Mouse (Mus musculus) MEL (cell line): ENCODE results near the gene Omp. TPM values are rescaled to one million over a fixed set of nuclear protein-coding genes. Genes with fewer than 3 reads are reported as not detected.

Experiments used
- DNase-seq: peaks from one replicate; pipeline ENCODE4 v3.0.0; 2011; ENCODE audit warnings: low read depth, low spot score
- H3K27ac ChIP-seq: 2 replicates; pipeline ENCODE4 v1.5.1; 2012; ENCODE audit warnings: low read depth, mild to moderate bottlenecking, control low read depth, low read length, moderate library complexity; ENCODE audit not compliant: control insufficient read depth
- H3K27me3 ChIP-seq, 2 experiments: fragments of 150-350 bp in 1 of 2; sonication (generic) in 1 of 2; 2 replicates each; pipeline ENCODE4 v1.6.1; 2012; ENCODE audit warnings: low read length in 2 of 2, mild to moderate bottlenecking in 2 of 2, improper control_type of control experiment in 1 of 2, moderate library complexity in 1 of 2; ENCODE audit not compliant: insufficient read depth in 2 of 2, control insufficient read depth in 1 of 2
- H3K36me3 ChIP-seq, 2 experiments: 2 replicates each; pipeline ENCODE4 v1.6.1; 2012 to 2014; ENCODE audit warnings: low read length in 2 of 2, improper control_type of control experiment in 1 of 2, inconsistent platforms in 1 of 2, mild to moderate bottlenecking in 1 of 2; ENCODE audit not compliant: insufficient read depth in 2 of 2, control insufficient read depth in 1 of 2
- H3K4me1 ChIP-seq, 2 experiments: fragments of 150-350 bp in 1 of 2; sonication (generic) in 1 of 2; 2 replicates each; pipeline ENCODE4 v1.6.1; 2012; ENCODE audit warnings: low read length in 2 of 2, improper control_type of control experiment in 1 of 2, mild to moderate bottlenecking in 1 of 2; ENCODE audit not compliant: insufficient read depth in 2 of 2, control insufficient read depth in 1 of 2
- H3K4me3 ChIP-seq, 2 experiments: fragments of 150-350 bp in 1 of 2; sonication (generic) in 1 of 2; 2 replicates each; pipeline ENCODE4 v1.5.1; 2012; ENCODE audit warnings: low read depth in 2 of 2, low read length in 2 of 2, mild to moderate bottlenecking in 2 of 2, moderate library complexity in 2 of 2, control low read depth in 1 of 2, improper control_type of control experiment in 1 of 2; ENCODE audit not compliant: control insufficient read depth in 1 of 2, insufficient read depth in 1 of 2
- H3K79me2 ChIP-seq: 2 replicates; pipeline ENCODE4 v1.6.1; 2012; ENCODE audit warnings: mild to moderate bottlenecking, low read length, moderate library complexity; ENCODE audit not compliant: control insufficient read depth, poor library complexity, insufficient read depth
- H3K9ac ChIP-seq: 2 replicates; pipeline ENCODE4 v1.6.1; 2012; ENCODE audit warnings: low read depth, mild to moderate bottlenecking, control low read depth, low read length, moderate library complexity; ENCODE audit not compliant: control insufficient read depth, poor library complexity, severe bottlenecking
- H3K9me3 ChIP-seq: fragments of 150-350 bp; sonication (generic); replicated peaks from 2 replicates; pipeline ENCODE4 v1.6.1; 2012; ENCODE audit warnings: mild to moderate bottlenecking, low read length, improper control_type of control experiment, moderate library complexity; ENCODE audit not compliant: insufficient read depth
- CHD1 ChIP-seq: IDR thresholded peaks from 2 replicates; pipeline ENCODE4 v1.6.1; 2012; ENCODE audit warnings: low read depth, mild to moderate bottlenecking, inconsistent platforms, low read length, improper control_type of control experiment
- CHD2 ChIP-seq: IDR thresholded peaks from 2 replicates; pipeline ENCODE4 v1.6.1; 2011; ENCODE audit warnings: low read length, improper control_type of control experiment
- CTCF ChIP-seq, 3 experiments: IDR thresholded peaks in 2 of 3; conservative IDR thresholded peaks in 1 of 3; 2 replicates each; pipeline ENCODE4 v1.5.1; 2011 to 2012; ENCODE audit warnings: low read length in 3 of 3, low read depth in 2 of 3, mild to moderate bottlenecking in 2 of 3, improper control_type of control experiment in 1 of 3, inconsistent platforms in 1 of 3, mixed read lengths in 1 of 3, moderate library complexity in 1 of 3; ENCODE audit not compliant: control insufficient read depth in 1 of 3, insufficient read depth in 1 of 3, poor library complexity in 1 of 3, severe bottlenecking in 1 of 3
- EP300 ChIP-seq, 2 experiments: IDR thresholded peaks; 2 replicates each; pipeline ENCODE4 v1.6.1; 2011; ENCODE audit warnings: improper control_type of control experiment in 2 of 2, low read length in 2 of 2, low read depth in 1 of 2, mild to moderate bottlenecking in 1 of 2
- JUND ChIP-seq: IDR thresholded peaks from 2 replicates; pipeline ENCODE4 v1.6.1; 2011; ENCODE audit warnings: low read depth, mild to moderate bottlenecking, improper control_type of control experiment, low read length
- KAT2A ChIP-seq: conservative IDR thresholded peaks from 2 replicates; pipeline ENCODE4 v1.6.1; 2012; ENCODE audit warnings: low read depth, low read length, improper control_type of control experiment, inconsistent platforms
- MAX ChIP-seq: IDR thresholded peaks from 2 replicates; pipeline ENCODE4 v1.6.1; 2011; ENCODE audit warnings: low read length, improper control_type of control experiment
- MXI1 ChIP-seq: IDR thresholded peaks from 2 replicates; pipeline ENCODE4 v1.6.1; 2011; ENCODE audit warnings: mild to moderate bottlenecking, low read depth, low read length, improper control_type of control experiment
- MYB ChIP-seq: IDR thresholded peaks from 2 replicates; pipeline ENCODE4 v1.6.1; 2011; ENCODE audit warnings: mild to moderate bottlenecking, low read depth, low read length, improper control_type of control experiment
- MYC ChIP-seq: IDR thresholded peaks from 2 replicates; pipeline ENCODE4 v1.6.1; 2011; ENCODE audit warnings: low read depth, mild to moderate bottlenecking, low read length, improper control_type of control experiment, moderate library complexity
- POLR2AphosphoS2 ChIP-seq: IDR thresholded peaks from 2 replicates; pipeline ENCODE4 v1.6.1; 2011; ENCODE audit warnings: low read length, improper control_type of control experiment
- POLR2AphosphoS5 ChIP-seq: IDR thresholded peaks from 2 replicates; pipeline ENCODE4 v1.6.1; 2012; ENCODE audit warnings: low read depth, borderline replicate concordance, mild to moderate bottlenecking, inconsistent platforms, low read length, moderate library complexity, mixed read lengths
- RCOR1 ChIP-seq: IDR thresholded peaks from 2 replicates; pipeline ENCODE4 v1.6.1; 2012; ENCODE audit warnings: low read depth, mild to moderate bottlenecking, inconsistent platforms, low read length, improper control_type of control experiment
- SIN3A ChIP-seq: IDR thresholded peaks from 2 replicates; pipeline ENCODE4 v1.6.1; 2012; ENCODE audit warnings: low read length, improper control_type of control experiment, inconsistent platforms
- TAL1 ChIP-seq: IDR thresholded peaks from 2 replicates; pipeline ENCODE4 v1.6.1; 2012; ENCODE audit warnings: mild to moderate bottlenecking, inconsistent platforms, low read length, moderate library complexity, mixed read lengths
- TCF12 ChIP-seq: IDR thresholded peaks from 2 replicates; pipeline ENCODE4 v1.6.1; 2014; ENCODE audit warnings: low read depth, mild to moderate bottlenecking, inconsistent platforms, low read length, improper control_type of control experiment, moderate library complexity
- ZC3H11A ChIP-seq: IDR thresholded peaks from 2 replicates; pipeline ENCODE4 v1.6.1; 2012; ENCODE audit warnings: low read depth, mild to moderate bottlenecking, inconsistent platforms, low read length, improper control_type of control experiment
- polyA plus RNA-seq, 2 experiments: library from polyadenylated mRNA; stranded (reverse) in 1 of 2; unstranded in 1 of 2; fragments of >175 nt in 1 of 2; fragments of >200 nt in 1 of 2; gene quantifications; 2 replicates each; pipeline versions ENCODE4 v1.2.1 to v1.2.4; 2012; ENCODE audit warnings: low replicate concordance in 2 of 2, low read depth in 1 of 2; ENCODE audit not compliant: insufficient read length in 2 of 2, insufficient read depth in 1 of 2, missing spikeins in 1 of 2
- total RNA-seq: library from RNA; depleted of rRNA; stranded (reverse); fragments of 300-350 nt; gene quantifications from 2 replicates; pipeline ENCODE4 v1.2.3, GENCODE M21; 2012

Omp gene
- total and polyA plus RNA-seq, 3 experiments: 0.07 to 0.08 TPM; not detected in 1

- DNase-seq: no peak
- Histone ChIP-seq H3K27me3 (no peaks in the 10 kb centered on the region), H3K79me2 (no peaks in the 10 kb centered on the region), H3K9me3 (no peaks in the 10 kb centered on the region), H3K27ac (no peak overlapping the region), H3K4me3 (no peak overlapping the region), H3K4me1 (peaks cover 0 to 21% of the 10 kb centered on the region in 2 experiments; a peak in 3 of 4 replicates), H3K36me3 (peaks cover 0 to 7% of the 10 kb centered on the region in 2 experiments; a peak in 2 of 4 replicates), H3K9ac (no peak overlapping the region)
- TF ChIP-seq JUND (no peak), MAX (no peak), POLR2AphosphoS2 (no peak), TCF12 (no peak), SIN3A (no peak), MYB (no peak), CHD1 (no peak), EP300 (IDR thresholded peaks at IDR 0.05; ENCODE audit: low read depth in 1 of 2, low read length in 2 of 2) (no peak), POLR2AphosphoS5 (no peak), CHD2 (no peak), ZC3H11A (no peak), KAT2A (no peak), TAL1 (no peak), MYC (no peak)
These were observed 8.6 kb upstream of the Omp start for GRCm38 (mm10) chr7:98153892-98154291.

GRCm38 (mm10) chr7:98153345-98153744 lies 8.0 kb upstream of the Omp start:
- TF ChIP-seq CTCF (IDR thresholded peaks at IDR 0.05 in 2 of 3, conservative IDR thresholded peaks at IDR 0.05 in 1 of 3; ENCODE audit: control insufficient read depth in 1 of 3, insufficient read depth in 1 of 3, low read depth in 2 of 3, low read length in 3 of 3, poor library complexity in 1 of 3, severe bottlenecking in 1 of 3) (peak; percentile 8 to 42 (median 27); a peak in 5 of 6 replicates), JUND (no peak), MAX (no peak), POLR2AphosphoS5 (no peak), RCOR1 (no peak), MXI1 (no peak)
- Histone ChIP-seq H3K27ac (no peak overlapping the region), H3K4me1 (peaks cover 0 to 20% of the 10 kb centered on the region in 2 experiments; a peak in 3 of 4 replicates), H3K4me3 (no peak overlapping the region), H3K9ac (no peak overlapping the region), H3K9me3 (no peaks in the 10 kb centered on the region), H3K79me2 (no peaks in the 10 kb centered on the region), H3K36me3 (peaks cover 0 to 7% of the 10 kb centered on the region in 2 experiments; a peak in 2 of 4 replicates), H3K27me3 (no peaks in the 10 kb centered on the region)
- DNase-seq: no peak
